Mouse (Mus musculus): ENCODE data around the gene Hoxb4.

DNA sequence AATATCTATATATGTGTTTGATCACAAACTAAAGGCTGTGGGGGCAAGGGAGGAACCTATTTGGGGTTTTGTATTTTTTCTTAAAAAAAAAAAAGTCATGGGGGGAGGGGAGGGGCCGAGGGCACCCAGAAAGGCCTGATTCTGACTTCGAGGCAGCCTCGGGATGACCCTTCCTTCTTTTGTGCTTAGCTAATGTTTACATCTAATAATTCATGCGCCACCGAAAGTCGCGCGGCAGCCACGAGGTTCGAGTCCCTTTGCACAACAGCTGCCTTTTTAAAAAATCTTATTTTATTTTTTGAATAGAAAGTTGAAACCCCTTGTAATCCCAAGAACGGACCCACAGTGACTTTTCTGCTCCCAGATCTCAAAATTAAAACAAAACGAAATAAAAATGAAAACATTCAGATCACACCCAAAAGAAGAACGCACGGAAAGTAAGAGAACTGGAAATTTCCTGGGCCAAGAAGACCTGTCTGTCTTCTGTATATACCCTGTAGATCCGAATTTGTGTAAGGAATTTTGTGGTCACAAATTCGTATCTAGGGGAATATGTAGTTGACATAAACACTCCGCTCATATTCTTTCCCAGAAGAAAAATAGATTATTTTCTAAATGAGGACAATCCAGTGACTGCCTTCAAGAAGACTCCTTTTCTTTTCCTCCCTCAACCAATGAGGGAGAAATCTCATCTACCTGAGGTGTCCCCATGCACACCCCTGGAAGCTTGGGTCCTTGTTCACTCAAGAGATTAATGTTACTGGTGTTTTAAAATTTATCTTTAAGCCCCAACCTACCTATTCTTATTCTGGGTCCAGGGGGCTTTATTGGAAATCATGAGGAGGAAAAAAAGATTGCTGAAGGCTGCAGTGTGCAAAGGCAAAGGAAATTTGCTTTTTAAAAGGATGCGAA, 1.1 kb upstream of the Hoxb4 start:
- TF ChIP-seq CTCF (IDR thresholded peaks at IDR 0.05; ENCODE audit: borderline replicate concordance, control insufficient read depth, extremely low read depth, insufficient read depth, low read length, poor library complexity) (no peak), POLR2A (IDR thresholded peaks at IDR 0.05; ENCODE audit: control insufficient read depth, extremely low read depth, insufficient read depth, low read length, poor library complexity) (no peak)
